Mouse (Mus musculus): ENCODE data around the gene Rbm48.

- TF ChIP-seq POLR2A (IDR thresholded peaks at IDR 0.05; ENCODE audit: borderline replicate concordance, insufficient read depth, low read length) (no peak), CTCF (IDR thresholded peaks at IDR 0.05; ENCODE audit: borderline replicate concordance, insufficient read depth, low read depth, low read length) (no peak)
Measured at GRCm38 (mm10) chr5:3600790-3601189, 4.4 kb upstream of the Rbm48 start.
